Mouse (Mus musculus): ENCODE data around the gene Cplx3. TPM values are rescaled to one million over a fixed set of nuclear protein-coding genes. Genes with fewer than 3 reads are reported as not detected.
A peak's percentile ranks its signal among the peaks of the same experiment; 100 is the strongest.

The Cplx3 gene
- polyA plus RNA-seq, 1 experiment, result 1.1 TPM

GRCm38 (mm10) chr9:57609803-57610202 lies 3.7 kb upstream of the Cplx3 start:
- TF ChIP-seq GATA1 (IDR thresholded peaks at IDR 0.05; ENCODE audit: borderline replicate concordance, low read length) (no peak), FLI1 (IDR thresholded peaks at IDR 0.05; ENCODE audit: low read length) (no peak)
- no peak overlapping the region for H3K4me3 ChIP-seq (replicated peaks)
- H3K4me1 ChIP-seq, result peaks cover 60% of the 10 kb centered on the region
- H3K27me3 ChIP-seq (replicated peaks), result peaks cover 76% of the 10 kb centered on the region
- no peaks in the 10 kb centered on the region for H3K9me3 ChIP-seq
- no peaks in the 10 kb centered on the region for H3K36me3 ChIP-seq (replicated peaks; ENCODE audit: low read length)

GRCm38 (mm10) chr9:57605503-57605902 lies 578 bp downstream of the Cplx3 start:
- H3K4me1 ChIP-seq, result peaks cover 41% of the 10 kb centered on the region
- H3K36me3 ChIP-seq (replicated peaks; ENCODE audit: low read length), result no peaks in the 10 kb centered on the region
- peaks cover 79% of the 10 kb centered on the region for H3K27me3 ChIP-seq (replicated peaks)
- no peak overlapping the region for H3K4me3 ChIP-seq (replicated peaks)
- TF ChIP-seq GATA1 (IDR thresholded peaks at IDR 0.05; ENCODE audit: borderline replicate concordance, low read length) (no peak), FLI1 (IDR thresholded peaks at IDR 0.05; ENCODE audit: low read length) (no peak)
- H3K9me3 ChIP-seq, result no peaks in the 10 kb centered on the region

GRCm38 (mm10) chr9:57604875-57605274 lies 1.2 kb downstream of the Cplx3 start:
- no peaks in the 10 kb centered on the region for H3K9me3 ChIP-seq
- H3K4me1 ChIP-seq, result peaks cover 41% of the 10 kb centered on the region
- no peaks in the 10 kb centered on the region for H3K36me3 ChIP-seq (replicated peaks; ENCODE audit: low read length)
- peaks cover 74% of the 10 kb centered on the region for H3K27me3 ChIP-seq (replicated peaks)
- TF ChIP-seq GATA1 (IDR thresholded peaks at IDR 0.05; ENCODE audit: borderline replicate concordance, low read length), result no peak
- TF ChIP-seq FLI1 (IDR thresholded peaks at IDR 0.05; ENCODE audit: low read length), result no peak
- no peak overlapping the region for H3K4me3 ChIP-seq (replicated peaks)

- Histone ChIP-seq H3K9me3 (no peaks in the 10 kb centered on the region), H3K36me3 (replicated peaks; ENCODE audit: low read length) (peaks cover 8% of the 10 kb centered on the region), H3K27me3 (replicated peaks) (peaks cover 64% of the 10 kb centered on the region), H3K4me3 (replicated peaks) (no peak overlapping the region), H3K4me1 (peaks cover 62% of the 10 kb centered on the region)
- TF ChIP-seq GATA1 (IDR thresholded peaks at IDR 0.05; ENCODE audit: borderline replicate concordance, low read length) (no peak), FLI1 (IDR thresholded peaks at IDR 0.05; ENCODE audit: low read length) (no peak)
These were observed 4.0 kb downstream of the Cplx3 start for GRCm38 (mm10) chr9:57602098-57602497.

GRCm38 (mm10) chr9:57601353-57601706 lies 4.8 kb downstream of the Cplx3 start:
- H3K27me3 ChIP-seq (replicated peaks), result peaks cover 56% of the 10 kb centered on the region
- TF ChIP-seq FLI1 (IDR thresholded peaks at IDR 0.05; ENCODE audit: low read length) (no peak), GATA1 (IDR thresholded peaks at IDR 0.05; ENCODE audit: borderline replicate concordance, low read length) (no peak)
- H3K36me3 ChIP-seq (replicated peaks; ENCODE audit: low read length), result peaks cover 16% of the 10 kb centered on the region
- H3K4me1 ChIP-seq, result peaks cover 67% of the 10 kb centered on the region
- H3K4me3 ChIP-seq (replicated peaks), result no peak overlapping the region
- no peaks in the 10 kb centered on the region for H3K9me3 ChIP-seq

- H3K36me3 ChIP-seq (replicated peaks; ENCODE audit: low read length), result peaks cover 20% of the 10 kb centered on the region
- H3K9me3 ChIP-seq, result no peaks in the 10 kb centered on the region
- H3K27me3 ChIP-seq (replicated peaks), result peaks cover 51% of the 10 kb centered on the region
- peak overlapping the region; percentile 79 for H3K4me3 ChIP-seq (replicated peaks)
- TF ChIP-seq GATA1 (IDR thresholded peaks at IDR 0.05; ENCODE audit: borderline replicate concordance, low read length), result no peak
- TF ChIP-seq FLI1 (IDR thresholded peaks at IDR 0.05; ENCODE audit: low read length), result no peak
- peaks cover 64% of the 10 kb centered on the region for H3K4me1 ChIP-seq
These were observed 5.3 kb downstream of the Cplx3 start for GRCm38 (mm10) chr9:57600620-57601352.

GRCm38 (mm10) chr9:57598851-57599563 lies 7.1 kb downstream of the Cplx3 start:
- H3K27me3 ChIP-seq (replicated peaks), result peaks cover 33% of the 10 kb centered on the region
- H3K4me1 ChIP-seq, result peaks cover 69% of the 10 kb centered on the region
- H3K36me3 ChIP-seq (replicated peaks; ENCODE audit: low read length), result peaks cover 37% of the 10 kb centered on the region
- TF ChIP-seq FLI1 (IDR thresholded peaks at IDR 0.05; ENCODE audit: low read length) (no peak), GATA1 (IDR thresholded peaks at IDR 0.05; ENCODE audit: borderline replicate concordance, low read length) (no peak)
- peak overlapping the region; percentile 11 for H3K4me3 ChIP-seq (replicated peaks)
- no peaks in the 10 kb centered on the region for H3K9me3 ChIP-seq

- no peak for TF ChIP-seq FLI1 (IDR thresholded peaks at IDR 0.05; ENCODE audit: low read length)
- no peak for TF ChIP-seq GATA1 (IDR thresholded peaks at IDR 0.05; ENCODE audit: borderline replicate concordance, low read length)
- Histone ChIP-seq H3K27me3 (replicated peaks) (peaks cover 24% of the 10 kb centered on the region), H3K4me3 (replicated peaks) (no peak overlapping the region), H3K36me3 (replicated peaks; ENCODE audit: low read length) (peaks cover 48% of the 10 kb centered on the region), H3K4me1 (peaks cover 79% of the 10 kb centered on the region), H3K9me3 (no peaks in the 10 kb centered on the region)
These were observed 8.1 kb downstream of the Cplx3 start for GRCm38 (mm10) chr9:57597929-57598382.

- Histone ChIP-seq H3K9me3 (no peaks in the 10 kb centered on the region), H3K27me3 (replicated peaks) (peaks cover 18% of the 10 kb centered on the region), H3K4me1 (peaks cover 84% of the 10 kb centered on the region), H3K36me3 (replicated peaks; ENCODE audit: low read length) (peaks cover 55% of the 10 kb centered on the region), H3K4me3 (replicated peaks) (no peak overlapping the region)
- TF ChIP-seq GATA1 (IDR thresholded peaks at IDR 0.05; ENCODE audit: borderline replicate concordance, low read length) (no peak), FLI1 (IDR thresholded peaks at IDR 0.05; ENCODE audit: low read length) (no peak)
These were observed 8.8 kb downstream of the Cplx3 start for GRCm38 (mm10) chr9:57597265-57597664.

GRCm38 (mm10) chr9:57594174-57594509 lies 11.9 kb downstream of the Cplx3 start:
- Histone ChIP-seq H3K4me1 (peaks cover 84% of the 10 kb centered on the region), H3K9me3 (no peaks in the 10 kb centered on the region), H3K36me3 (replicated peaks; ENCODE audit: low read length) (peaks cover 73% of the 10 kb centered on the region), H3K27me3 (replicated peaks) (peaks cover 8% of the 10 kb centered on the region), H3K4me3 (replicated peaks) (no peak overlapping the region)
- TF ChIP-seq FLI1 (IDR thresholded peaks at IDR 0.05; ENCODE audit: low read length), result no peak
- no peak for TF ChIP-seq GATA1 (IDR thresholded peaks at IDR 0.05; ENCODE audit: borderline replicate concordance, low read length)

All from megakaryocyte, embryonic 14.5 days (primary cell).